Mouse (Mus musculus) cerebellum, postnatal 25 days (tissue): Measurements from ENCODE around the gene Alg5.
"Not testable (repeated sequence)": the region's sequence is repeated elsewhere in the genome, so short reads cannot be mapped to it uniquely, and the experiment has no call there.

Source experiments
- DNase-seq, 2 experiments: peaks; one replicate each; pipeline ENCODE4 v3.0.0; 2021; ENCODE audit warnings: mixed read lengths in 2 of 2

Gene Alg5

GRCm38 (mm10) chr3:54735247-54736046 lies at the start of gene Alg5, which contains the start of gene Exosc8:
Gene Alg5, plus strand, starts transcription at chr3:54735539.
Gene Exosc8, minus strand, starts transcription at chr3:54735393.
- DNase-seq = peak; percentile 96 to 98

- DNase-seq = no peak
Measured at GRCm38 (mm10) chr3:54687245-54687644, 48.1 kb upstream of the Alg5 start.

- DNase-seq = no peak
Measured at GRCm38 (mm10) chr3:54689091-54689490, 46.2 kb upstream of the Alg5 start.

- DNase-seq = peak; percentile 91 to 97
Measured at GRCm38 (mm10) chr3:54692202-54693055, 42.9 kb upstream of the Alg5 start, which contains the start of gene Supt20. Gene Supt20, plus strand, starts transcription at chr3:54692807.

- DNase-seq = no peak
Measured at GRCm38 (mm10) chr3:54693056-54693415, 42.3 kb upstream of the Alg5 start.

GRCm38 (mm10) chr3:54699759-54700301 lies 35.5 kb upstream of the Alg5 start:
- DNase-seq = no peak

GRCm38 (mm10) chr3:54704106-54704505 lies 31.2 kb upstream of the Alg5 start:
- DNase-seq = not testable (repeated sequence)

GRCm38 (mm10) chr3:54708972-54709371 lies 26.4 kb upstream of the Alg5 start:
- DNase-seq = no peak

GRCm38 (mm10) chr3:54714253-54714652 lies 21.1 kb upstream of the Alg5 start, which contains the start of gene Gm21958:
Gene Gm21958, minus strand, starts transcription at chr3:54714353.
- DNase-seq = no peak

- no peak for DNase-seq
Measured at GRCm38 (mm10) chr3:54715461-54715860, 19.9 kb upstream of the Alg5 start.

- no peak for DNase-seq
Measured at GRCm38 (mm10) chr3:54717348-54717747, 18.0 kb upstream of the Alg5 start.

- DNase-seq = no peak
Measured at GRCm38 (mm10) chr3:54718947-54719346, 16.4 kb upstream of the Alg5 start.

- DNase-seq = no peak
Measured at GRCm38 (mm10) chr3:54723741-54724500, 11.4 kb upstream of the Alg5 start.

GRCm38 (mm10) chr3:54725344-54725743 lies 10.0 kb upstream of the Alg5 start:
- no peak for DNase-seq

- no peak for DNase-seq
Measured at GRCm38 (mm10) chr3:54727588-54727987, 7.8 kb upstream of the Alg5 start.

- no peak for DNase-seq
Measured at GRCm38 (mm10) chr3:54728100-54728499, 7.2 kb upstream of the Alg5 start.

- DNase-seq = no peak
Measured at GRCm38 (mm10) chr3:54731626-54732150, 3.7 kb upstream of the Alg5 start.

- DNase-seq = no peak
Measured at GRCm38 (mm10) chr3:54732371-54732770, 3.0 kb upstream of the Alg5 start.

- DNase-seq = peak; percentile 95 to 96
Measured at GRCm38 (mm10) chr3:54734411-54735246, 710 bp upstream of the Alg5 start.

- peak; percentile 19 to 30 for DNase-seq
Measured at GRCm38 (mm10) chr3:54736101-54736927, 975 bp downstream of the Alg5 start.
